Mouse (Mus musculus): Measurements from ENCODE around the gene Ift81. TPM values are rescaled to one million over a fixed set of nuclear protein-coding genes. Genes with fewer than 3 reads are reported as not detected.

The Ift81 gene
- total RNA-seq, 1 experiment, result 7.4 TPM

DNA sequence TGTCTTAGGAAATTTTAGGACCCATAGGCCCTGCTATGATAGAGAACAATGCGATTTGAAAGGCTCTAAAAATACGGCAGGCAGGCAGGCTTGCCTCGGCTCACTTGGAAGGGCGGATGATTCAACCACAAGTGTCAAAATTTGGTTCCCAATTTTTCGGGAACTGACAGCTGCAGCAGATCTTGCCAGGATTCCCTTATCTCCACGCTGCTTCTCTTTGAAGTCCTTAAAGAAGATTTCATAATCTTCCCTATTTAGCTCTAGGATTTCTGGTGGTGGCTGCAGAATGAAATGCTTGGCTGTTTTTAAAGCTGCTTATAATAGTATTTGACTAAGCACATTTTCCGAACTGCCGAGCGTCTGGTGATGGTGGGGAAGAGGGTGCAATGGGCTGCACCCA lies 28.8 kb downstream of the Ift81 start:
- H3K9me3 ChIP-seq (ENCODE audit: control insufficient read depth, insufficient read depth, low read depth, low read length), result no peaks in the 10 kb centered on the region
- no peak overlapping the region for H3K9ac ChIP-seq (ENCODE audit: insufficient read depth, low read depth, low read length, poor library complexity, severe bottlenecking)
- in situ Hi-C loops (cut with MboI; ENCODE audit: low sequenced_read_pairs in 2 of 2, unreplicated experiment in 2 of 2), result no loop called here
- H3K4me3 ChIP-seq (ENCODE audit: insufficient read depth in 1 of 2, low read depth in 1 of 2, low read length in 2 of 2, poor library complexity in 1 of 2, severe bottlenecking in 1 of 2), result no peak overlapping the region
- peaks cover 3% of the 10 kb centered on the region; the same call in 1 of the 2 replicates for H3K36me3 ChIP-seq (ENCODE audit: control insufficient read depth, insufficient read depth, low read length, poor library complexity, severe bottlenecking)
- H3K4me1 ChIP-seq (ENCODE audit: control insufficient read depth in 2 of 2, insufficient read depth in 2 of 2, low read length in 2 of 2, poor library complexity in 1 of 2), result no peaks in the 10 kb centered on the region
- H3K27ac ChIP-seq (ENCODE audit: insufficient read depth, low read depth, low read length, poor library complexity, severe bottlenecking), result no peak overlapping the region
- DNase-seq (ENCODE audit: low read depth, low spot score), result no peak
- no peak for TF ChIP-seq ZNF384 (IDR thresholded peaks at IDR 0.05; ENCODE audit: low read depth, low read length)
- no peak for TF ChIP-seq ZC3H11A (IDR thresholded peaks at IDR 0.05; ENCODE audit: borderline replicate concordance, low read depth, low read length)
- TF ChIP-seq HCFC1 (IDR thresholded peaks at IDR 0.05; ENCODE audit: borderline replicate concordance, insufficient read depth, low read length), result no peak
- no peak for TF ChIP-seq MAFK (IDR thresholded peaks at IDR 0.05; ENCODE audit: insufficient read depth, low read depth, low read length)
- no peak for TF ChIP-seq CHD2 (IDR thresholded peaks at IDR 0.05; ENCODE audit: low read depth, low read length)

DNA sequence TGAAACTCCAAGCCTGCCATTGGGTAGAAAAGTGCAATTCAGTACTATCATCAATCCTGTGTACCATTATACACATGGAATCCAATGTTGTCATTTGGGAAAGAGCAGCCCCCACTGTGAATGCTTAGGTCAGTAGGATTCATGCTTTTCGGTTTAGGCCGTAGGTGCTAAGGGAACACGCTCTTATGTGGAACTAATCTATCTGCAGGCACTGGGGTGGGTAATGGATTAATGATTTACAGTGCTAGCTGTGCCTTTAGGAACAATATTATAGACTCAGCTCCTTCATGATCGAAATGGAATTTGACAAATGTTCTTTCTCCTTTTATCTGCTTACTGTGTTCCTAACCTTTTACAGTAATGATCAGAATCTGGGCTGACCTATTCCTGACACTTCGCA lies 30.2 kb downstream of the Ift81 start:
- TF ChIP-seq HCFC1 (IDR thresholded peaks at IDR 0.05; ENCODE audit: borderline replicate concordance, insufficient read depth, low read length), result no peak
- TF ChIP-seq CHD2 (IDR thresholded peaks at IDR 0.05; ENCODE audit: low read depth, low read length), result no peak
- TF ChIP-seq MAFK (IDR thresholded peaks at IDR 0.05; ENCODE audit: insufficient read depth, low read depth, low read length), result no peak
- TF ChIP-seq ZC3H11A (IDR thresholded peaks at IDR 0.05; ENCODE audit: borderline replicate concordance, low read depth, low read length), result no peak
- TF ChIP-seq ZNF384 (IDR thresholded peaks at IDR 0.05; ENCODE audit: low read depth, low read length), result no peak
- in situ Hi-C loops (cut with MboI; ENCODE audit: low sequenced_read_pairs in 2 of 2, unreplicated experiment in 2 of 2), result no loop called here
- DNase-seq (ENCODE audit: low read depth, low spot score), result no peak
- H3K9me3 ChIP-seq (ENCODE audit: control insufficient read depth, insufficient read depth, low read depth, low read length), result no peaks in the 10 kb centered on the region
- H3K36me3 ChIP-seq (ENCODE audit: control insufficient read depth, insufficient read depth, low read length, poor library complexity, severe bottlenecking), result peaks cover 2% of the 10 kb centered on the region; the same call in 1 of the 2 replicates
- no peaks in the 10 kb centered on the region for H3K4me1 ChIP-seq (ENCODE audit: control insufficient read depth in 2 of 2, insufficient read depth in 2 of 2, low read length in 2 of 2, poor library complexity in 1 of 2)
- no peak overlapping the region for H3K9ac ChIP-seq (ENCODE audit: insufficient read depth, low read depth, low read length, poor library complexity, severe bottlenecking)
- no peak overlapping the region for H3K27ac ChIP-seq (ENCODE audit: insufficient read depth, low read depth, low read length, poor library complexity, severe bottlenecking)
- H3K4me3 ChIP-seq (ENCODE audit: insufficient read depth in 1 of 2, low read depth in 1 of 2, low read length in 2 of 2, poor library complexity in 1 of 2, severe bottlenecking in 1 of 2), result no peak overlapping the region

DNA sequence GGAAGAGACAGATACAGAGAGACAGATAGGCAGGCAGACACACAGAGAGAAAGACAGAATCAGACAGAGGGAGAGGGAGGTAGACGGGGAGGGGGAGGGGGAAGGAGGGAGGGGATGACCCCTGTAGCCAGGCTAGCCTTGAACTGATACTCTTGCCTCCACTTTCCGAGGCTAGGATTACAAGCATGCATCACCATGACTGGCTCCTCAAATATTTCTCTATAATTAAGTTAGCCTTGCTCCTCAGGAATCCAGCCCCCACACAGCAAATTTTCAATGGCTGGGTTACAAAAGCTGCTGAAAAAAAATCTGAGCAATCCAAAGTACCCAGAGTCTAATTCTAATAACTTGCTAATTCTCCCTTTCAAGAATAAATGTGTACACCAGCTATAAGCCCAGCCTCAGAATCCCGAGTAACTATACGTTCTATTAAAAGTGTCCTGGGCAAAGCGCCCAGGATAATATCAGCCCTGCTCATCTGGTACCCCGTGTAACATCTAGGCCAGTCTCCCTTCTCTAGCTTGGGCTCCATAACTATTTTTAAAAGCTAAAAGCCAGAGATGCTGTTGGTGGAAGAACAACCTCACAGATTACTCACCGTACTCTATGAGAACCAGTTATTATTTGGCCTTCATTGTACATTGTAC lies 37.5 kb downstream of the Ift81 start:
- in situ Hi-C loops (cut with MboI; ENCODE audit: low sequenced_read_pairs in 2 of 2, unreplicated experiment in 2 of 2), result no loop called here
- Histone ChIP-seq H3K4me1 (ENCODE audit: control insufficient read depth in 2 of 2, insufficient read depth in 2 of 2, low read length in 2 of 2, poor library complexity in 1 of 2) (no peaks in the 10 kb centered on the region), H3K4me3 (ENCODE audit: insufficient read depth in 1 of 2, low read depth in 1 of 2, low read length in 2 of 2, poor library complexity in 1 of 2, severe bottlenecking in 1 of 2) (no peak overlapping the region), H3K36me3 (ENCODE audit: control insufficient read depth, insufficient read depth, low read length, poor library complexity, severe bottlenecking) (no peaks in the 10 kb centered on the region; the same call in 1 of the 2 replicates), H3K9me3 (ENCODE audit: control insufficient read depth, insufficient read depth, low read depth, low read length) (no peaks in the 10 kb centered on the region), H3K27ac (ENCODE audit: insufficient read depth, low read depth, low read length, poor library complexity, severe bottlenecking) (no peak overlapping the region), H3K9ac (ENCODE audit: insufficient read depth, low read depth, low read length, poor library complexity, severe bottlenecking) (no peak overlapping the region)
- TF ChIP-seq MAFK (IDR thresholded peaks at IDR 0.05; ENCODE audit: insufficient read depth, low read depth, low read length), result no peak
- TF ChIP-seq CHD2 (IDR thresholded peaks at IDR 0.05; ENCODE audit: low read depth, low read length), result no peak
- TF ChIP-seq ZNF384 (IDR thresholded peaks at IDR 0.05; ENCODE audit: low read depth, low read length), result no peak
- TF ChIP-seq ZC3H11A (IDR thresholded peaks at IDR 0.05; ENCODE audit: borderline replicate concordance, low read depth, low read length), result no peak
- TF ChIP-seq HCFC1 (IDR thresholded peaks at IDR 0.05; ENCODE audit: borderline replicate concordance, insufficient read depth, low read length), result no peak
- no peak for DNase-seq (ENCODE audit: low read depth, low spot score)

DNA sequence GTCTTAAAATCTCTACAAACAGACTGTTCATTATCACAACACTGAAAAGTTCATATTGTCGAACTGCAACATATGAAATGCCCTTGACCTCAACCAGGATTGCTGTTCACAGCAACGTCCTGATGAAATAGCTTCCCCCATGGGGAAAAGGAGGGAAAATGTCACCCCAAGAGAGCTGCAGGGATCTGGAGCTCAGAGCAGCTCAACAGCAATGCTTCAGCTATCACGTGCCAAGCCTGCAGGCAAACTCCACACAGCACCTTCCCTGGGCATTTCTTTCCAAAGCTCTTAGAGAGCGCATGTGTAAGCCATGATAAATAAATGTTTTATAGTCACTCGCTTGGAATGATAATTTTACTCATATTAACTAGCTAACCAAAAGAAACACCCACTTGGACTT lies 42.3 kb downstream of the Ift81 start:
- DNase-seq (ENCODE audit: low read depth, low spot score), result no peak
- in situ Hi-C loops (cut with MboI; ENCODE audit: low sequenced_read_pairs in 2 of 2, unreplicated experiment in 2 of 2), result no loop called here
- H3K36me3 ChIP-seq (ENCODE audit: control insufficient read depth, insufficient read depth, low read length, poor library complexity, severe bottlenecking), result no peaks in the 10 kb centered on the region
- no peaks in the 10 kb centered on the region for H3K9me3 ChIP-seq (ENCODE audit: control insufficient read depth, insufficient read depth, low read depth, low read length)
- no peaks in the 10 kb centered on the region for H3K4me1 ChIP-seq (ENCODE audit: control insufficient read depth in 2 of 2, insufficient read depth in 2 of 2, low read length in 2 of 2, poor library complexity in 1 of 2)
- H3K27ac ChIP-seq (ENCODE audit: insufficient read depth, low read depth, low read length, poor library complexity, severe bottlenecking), result no peak overlapping the region
- H3K9ac ChIP-seq (ENCODE audit: insufficient read depth, low read depth, low read length, poor library complexity, severe bottlenecking), result no peak overlapping the region
- no peak overlapping the region for H3K4me3 ChIP-seq (ENCODE audit: insufficient read depth in 1 of 2, low read depth in 1 of 2, low read length in 2 of 2, poor library complexity in 1 of 2, severe bottlenecking in 1 of 2)
- TF ChIP-seq ZC3H11A (IDR thresholded peaks at IDR 0.05; ENCODE audit: borderline replicate concordance, low read depth, low read length) (no peak), MAFK (IDR thresholded peaks at IDR 0.05; ENCODE audit: insufficient read depth, low read depth, low read length) (no peak), ZNF384 (IDR thresholded peaks at IDR 0.05; ENCODE audit: low read depth, low read length) (no peak), CHD2 (IDR thresholded peaks at IDR 0.05; ENCODE audit: low read depth, low read length) (no peak), HCFC1 (IDR thresholded peaks at IDR 0.05; ENCODE audit: borderline replicate concordance, insufficient read depth, low read length) (no peak)
